Mouse (Mus musculus) CD8-positive naive resting alpha-beta T cell, adult 57 days (primary cell): Measurements from ENCODE around the gene Fam120b. TPM values are rescaled to one million over a fixed set of nuclear protein-coding genes. Genes with fewer than 3 reads are reported as not detected.

Experiments
- total RNA-seq: library from RNA; stranded (reverse); gene quantifications from one replicate; pipeline ENCODE4 v1.2.4, GENCODE M21; 2023

Fam120b gene
- total RNA-seq = 35.3 TPM

DNA sequence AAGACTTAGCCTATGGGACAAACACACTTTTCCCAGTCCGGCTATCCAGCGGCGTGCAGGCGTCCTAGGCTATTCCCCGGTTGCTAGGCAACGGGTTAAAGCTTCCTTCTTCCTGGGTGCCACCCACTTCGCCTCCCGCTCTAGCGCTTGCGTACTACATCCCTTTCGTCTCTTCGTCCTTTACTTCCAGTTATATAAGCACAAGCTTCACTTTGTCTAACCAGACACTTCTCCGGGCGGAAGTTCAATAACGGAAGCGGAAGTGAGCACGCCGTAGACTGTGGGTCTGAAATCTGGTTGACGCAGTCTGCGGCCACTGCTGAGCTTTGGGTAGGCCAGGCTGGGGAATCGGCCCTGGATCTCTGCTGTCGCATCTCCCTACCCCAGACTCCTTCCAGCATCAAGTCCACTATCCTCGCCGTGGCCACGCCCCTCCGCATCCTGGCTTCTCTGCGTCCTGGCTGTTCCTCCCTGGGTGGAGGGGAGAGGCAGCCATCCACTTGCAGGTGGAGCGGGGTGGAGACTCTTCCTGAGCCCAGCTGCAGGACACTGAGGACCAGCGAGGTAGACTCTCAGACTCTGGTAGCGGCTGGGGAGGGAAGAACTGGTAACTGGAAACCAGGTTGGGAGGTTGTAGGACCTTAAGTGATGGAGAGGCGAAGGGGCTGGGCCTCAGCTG, at the start of gene Fam120b:
Gene Fam120b, plus strand, starts transcription at position 206 of the 679 bp plus-strand sequence.

DNA sequence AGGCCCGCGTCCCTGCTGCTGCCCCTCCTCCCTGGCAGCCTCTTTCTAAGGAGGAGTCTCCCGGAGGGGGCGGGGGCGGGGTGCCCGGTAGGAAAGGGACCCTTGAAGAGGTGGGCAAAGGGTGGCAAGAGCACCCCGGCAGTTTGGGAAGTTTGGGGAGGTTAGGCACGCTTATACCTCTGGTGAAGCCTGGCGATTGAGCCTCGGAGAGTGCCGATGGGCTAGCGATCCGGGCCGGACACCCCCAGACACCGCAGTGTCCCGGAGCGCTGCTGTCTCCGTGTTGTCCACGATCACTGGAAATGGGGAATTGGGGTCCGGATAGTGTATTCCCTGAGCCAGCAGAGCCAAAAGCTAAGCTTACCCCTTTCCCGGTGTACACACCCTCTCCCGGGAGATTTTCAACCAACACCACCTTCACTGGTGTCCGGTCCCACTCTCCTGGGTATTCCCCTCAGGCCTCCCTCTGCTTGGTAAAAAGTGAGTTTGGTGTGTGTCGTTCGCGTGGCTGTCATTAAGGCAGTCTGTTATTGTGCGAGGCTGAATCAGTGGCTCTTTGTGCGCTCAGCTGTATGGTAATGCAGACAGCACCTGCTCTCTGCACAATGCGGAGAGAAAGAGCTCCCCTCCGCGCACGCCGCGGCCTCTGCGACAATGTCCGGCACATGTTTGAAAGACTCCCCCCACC, 19.4 kb upstream of the Fam120b start, which contains the start of gene Dll1:
Gene Dll1, minus strand, starts transcription at position 379 of the 688 bp plus-strand sequence.

Other genes with a start within 250 kb of the Fam120b start
- gene Dll1, start 19.3 kb upstream of the Fam120b start, total RNA-seq = 0.95 TPM
- 120 TPM for gene Psmb1, start 103.5 kb downstream of the Fam120b start, total RNA-seq
- 47.5 TPM for gene Tbp, start 103.7 kb downstream of the Fam120b start, total RNA-seq
- 53.7 TPM for gene Pdcd2, start 131.1 kb downstream of the Fam120b start, total RNA-seq
- 17.9 TPM for gene Prdm9, start 168.2 kb downstream of the Fam120b start, total RNA-seq